Mouse (Mus musculus) limb, embryonic 11.5 days (tissue): ENCODE data around the gene Zfp871. TPM values are rescaled to one million over a fixed set of nuclear protein-coding genes. Genes with fewer than 3 reads are reported as not detected.
"Not testable (repeated sequence)": the region's sequence is repeated elsewhere in the genome, so short reads cannot be mapped to it uniquely, and the experiment has no call there.

Source experiments
- ATAC-seq: fragments of 200-750 bp; cut with Nextera tagmentation; 2 replicates; pipeline ENCODE4 v1.8.0; 2017; ENCODE audit warnings: low read depth; ENCODE audit not compliant: insufficient number of reproducible peaks, low FRiP score, low TSS enrichment
- DNase-seq: peaks from one replicate; pipeline ENCODE4 v3.0.0-alpha.2; 2015; ENCODE audit warnings: low spot score
- H3K27ac ChIP-seq: fragments of 300-500 bp; sonication (generic); replicated peaks from 2 replicates; pipeline ENCODE4 v1.5.1; 2014; ENCODE audit warnings: low read depth, mild to moderate bottlenecking, low read length
- H3K27me3 ChIP-seq: fragments of 300-500 bp; sonication (generic); 2 replicates; pipeline ENCODE4 v1.6.1; 2014; ENCODE audit warnings: mild to moderate bottlenecking, low read length, mixed read lengths; ENCODE audit not compliant: control insufficient read depth, insufficient read depth
- H3K36me3 ChIP-seq: fragments of 300-500 bp; sonication (generic); 2 replicates; pipeline ENCODE4 v1.6.1; 2014; ENCODE audit warnings: mild to moderate bottlenecking, low read length, moderate library complexity, mixed read lengths; ENCODE audit not compliant: control insufficient read depth, insufficient read depth
- H3K4me1 ChIP-seq: fragments of 300-500 bp; sonication (generic); 2 replicates; pipeline ENCODE4 v1.6.1; 2014; ENCODE audit warnings: low read length, mixed read lengths; ENCODE audit not compliant: control insufficient read depth, insufficient read depth
- H3K4me2 ChIP-seq: fragments of 300-500 bp; sonication (generic); 2 replicates; pipeline ENCODE4 v1.6.1; 2014; ENCODE audit warnings: low read depth, mild to moderate bottlenecking, moderate library complexity; ENCODE audit not compliant: severe bottlenecking
- H3K4me3 ChIP-seq: fragments of 300-500 bp; sonication (generic); 2 replicates; pipeline ENCODE4 v1.5.1; 2014; ENCODE audit warnings: low read depth, low read length
- H3K9ac ChIP-seq: fragments of 300-500 bp; sonication (generic); 2 replicates; pipeline ENCODE4 v1.6.1; 2014; ENCODE audit warnings: mild to moderate bottlenecking, low read length
- H3K9me3 ChIP-seq: fragments of 300-500 bp; sonication (generic); 2 replicates; pipeline ENCODE4 v1.6.1; 2016; ENCODE audit warnings: low read length; ENCODE audit not compliant: control insufficient read depth
- WGBS: fragments of 180-500 bp; shearing (Covaris S2); extraction: QIAGEN DNeasy Blood & Tissue Kit; methylation state at CpG from one replicate; pipeline ENCODE4 v1.1.7; 2014; 5-methylcytosine and 5-hydroxymethylcytosine counted together
- polyA plus RNA-seq: library from polyadenylated mRNA; unstranded; fragments of >200 nt; fragmentation: Nextera tagmentation; extraction: Ambion mirVana; gene quantifications from 2 replicates; pipeline ENCODE4 v1.2.1, GENCODE M21; 2014

The Zfp871 gene
- polyA plus RNA-seq, 1 experiment from 2014 or later, result 48.2 TPM

DNA sequence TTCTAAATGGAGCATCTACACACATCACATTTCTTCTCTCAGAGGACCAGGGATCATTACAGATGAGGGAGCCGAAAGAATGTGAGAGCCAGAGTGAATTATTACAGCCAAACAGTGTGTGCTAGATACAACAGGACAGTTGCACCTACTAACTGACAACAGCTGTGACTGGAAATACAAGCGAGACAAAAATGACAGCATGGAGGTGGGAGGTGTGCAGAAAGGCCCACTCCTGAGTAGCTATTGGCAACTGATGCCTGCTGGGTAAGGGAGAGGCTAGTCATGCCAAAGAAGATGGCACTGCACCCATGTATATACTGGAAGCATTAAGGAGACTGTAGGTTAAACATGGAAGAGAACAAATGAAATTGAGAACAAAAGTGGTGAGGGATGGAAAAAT, 21.7 kb downstream of the Zfp871 start:
- Histone ChIP-seq H3K9me3 (no peaks in the 10 kb centered on the region; the same call in 1 of the 2 replicates), H3K27me3 (no peaks in the 10 kb centered on the region), H3K27ac (no peak overlapping the region), H3K4me3 (no peak overlapping the region), H3K9ac (no peak overlapping the region), H3K36me3 (peaks cover 27% of the 10 kb centered on the region), H3K4me1 (no peaks in the 10 kb centered on the region), H3K4me2 (no peak overlapping the region)
- no peak for DNase-seq
- ATAC-seq, result no peak
- WGBS, result 96% methylated on average over 2 of the region's 2 CpGs

DNA sequence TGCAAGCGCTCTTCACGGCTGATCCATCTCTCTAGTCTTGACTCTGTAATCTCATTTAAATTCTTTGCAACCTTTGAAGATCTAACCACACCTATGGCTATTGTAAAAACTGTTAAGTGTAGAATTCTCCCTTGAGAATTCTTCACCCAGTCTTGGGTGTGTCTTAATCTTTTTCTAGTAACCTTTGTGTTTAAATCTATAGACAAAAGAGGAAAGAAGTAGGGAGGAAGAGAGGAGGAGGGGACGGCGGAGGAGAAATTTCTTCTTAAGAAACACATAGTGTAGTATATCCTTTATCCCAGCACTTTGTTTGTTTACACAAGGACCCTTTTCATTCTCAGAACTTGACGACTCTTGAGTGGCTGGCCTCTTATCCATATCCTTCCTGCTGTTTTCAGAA, 30.8 kb downstream of the Zfp871 start:
- Histone ChIP-seq H3K9me3 (no peaks in the 10 kb centered on the region), H3K27me3 (no peaks in the 10 kb centered on the region), H3K4me2 (no peak overlapping the region), H3K9ac (no peak overlapping the region), H3K27ac (no peak overlapping the region), H3K36me3 (no peaks in the 10 kb centered on the region), H3K4me3 (no peak overlapping the region), H3K4me1 (no peaks in the 10 kb centered on the region)
- no peak for ATAC-seq
- DNase-seq, result no peak
- 74% methylated on average over 5 of the region's 5 CpGs for WGBS

DNA sequence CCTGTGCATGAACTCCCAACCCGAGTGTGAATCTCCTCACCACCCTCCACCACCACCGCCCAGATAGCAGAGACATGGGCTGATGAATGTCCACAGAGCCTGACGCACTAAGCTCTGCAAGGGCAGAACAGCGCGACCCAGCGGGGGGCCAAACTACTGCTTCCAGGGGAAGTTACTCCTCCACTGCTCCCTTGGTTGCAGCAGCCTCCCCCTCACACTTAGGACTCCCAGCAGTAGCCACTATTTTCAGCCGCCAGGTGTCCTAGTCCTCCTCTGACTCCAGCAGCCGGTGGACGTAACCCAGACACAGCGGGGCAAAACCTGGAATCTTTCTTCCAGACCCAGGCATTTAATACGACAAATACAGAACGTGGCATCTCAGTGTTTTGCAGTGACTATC, 34.5 kb downstream of the Zfp871 start:
- no peaks in the 10 kb centered on the region for H3K36me3 ChIP-seq
- no peaks in the 10 kb centered on the region for H3K4me1 ChIP-seq
- no peak overlapping the region for H3K4me3 ChIP-seq
- H3K27me3 ChIP-seq, result no peaks in the 10 kb centered on the region
- ATAC-seq, result no peak
- no peaks in the 10 kb centered on the region for H3K9me3 ChIP-seq
- H3K9ac ChIP-seq, result no peak overlapping the region
- 17% methylated on average over 12 of the region's 12 CpGs for WGBS
- H3K27ac ChIP-seq, result no peak overlapping the region
- peak; percentile 32 for DNase-seq
- no peak overlapping the region for H3K4me2 ChIP-seq

DNA sequence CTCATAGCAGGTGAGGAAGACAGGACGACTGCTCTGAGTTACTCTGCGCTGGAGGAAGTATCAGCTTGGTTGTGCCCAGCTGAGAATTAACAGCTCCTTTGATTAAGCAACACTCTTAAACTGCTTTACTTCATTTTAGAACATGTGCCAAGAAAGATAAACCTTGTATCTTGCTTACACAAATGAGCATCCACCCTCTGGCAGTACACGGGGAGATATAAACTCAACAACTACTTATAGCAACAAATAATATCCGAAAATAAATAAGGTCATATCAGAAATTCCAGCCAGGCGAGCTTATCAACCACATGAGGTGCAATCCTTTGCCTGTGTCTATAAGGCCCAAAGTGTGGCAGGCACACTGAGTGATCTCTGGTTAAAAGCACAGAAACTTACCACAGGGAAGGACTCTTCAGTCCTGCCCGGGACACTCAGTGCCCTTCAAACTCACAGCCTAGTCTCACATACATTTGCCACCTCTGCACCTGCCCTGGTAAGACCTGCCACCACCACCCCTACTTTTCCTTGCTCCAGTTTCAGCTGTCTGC, 35.2 kb downstream of the Zfp871 start:
- no peak overlapping the region for H3K9ac ChIP-seq
- no peaks in the 10 kb centered on the region for H3K9me3 ChIP-seq
- 76% methylated on average over 6 of the region's 6 CpGs for WGBS
- ATAC-seq (no peak), DNase-seq (no peak)
- no peak overlapping the region for H3K27ac ChIP-seq
- H3K4me3 ChIP-seq, result no peak overlapping the region
- no peaks in the 10 kb centered on the region for H3K4me1 ChIP-seq
- no peak overlapping the region for H3K4me2 ChIP-seq
- H3K36me3 ChIP-seq, result no peaks in the 10 kb centered on the region
- no peaks in the 10 kb centered on the region for H3K27me3 ChIP-seq

DNA sequence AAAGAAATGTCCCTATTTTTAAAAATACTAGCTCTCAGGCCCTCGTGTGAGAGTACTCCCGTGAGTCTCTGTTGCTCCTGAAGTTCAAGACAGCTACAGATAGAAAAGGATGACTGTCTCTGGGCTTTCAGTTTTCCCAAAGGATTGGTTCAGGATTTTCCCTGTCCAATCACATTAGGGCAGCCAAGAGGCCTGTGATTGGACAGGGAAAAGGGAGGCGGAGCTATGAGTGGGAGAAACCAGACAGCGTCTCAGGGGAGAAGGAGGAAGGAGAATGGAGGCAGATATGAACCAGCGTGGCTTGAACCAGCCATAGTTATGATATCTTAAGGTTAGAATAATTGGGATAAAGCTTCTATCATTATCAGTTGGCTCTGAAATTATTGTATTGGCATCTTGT, 37.5 kb downstream of the Zfp871 start:
- H3K9ac ChIP-seq, result no peak overlapping the region
- ATAC-seq (no peak), DNase-seq (no peak)
- H3K4me1 ChIP-seq, result no peaks in the 10 kb centered on the region
- no peak overlapping the region for H3K4me3 ChIP-seq
- no peak overlapping the region for H3K27ac ChIP-seq
- no peaks in the 10 kb centered on the region for H3K9me3 ChIP-seq
- H3K27me3 ChIP-seq, result no peaks in the 10 kb centered on the region
- 46% methylated on average over 5 of the region's 5 CpGs for WGBS
- no peaks in the 10 kb centered on the region for H3K36me3 ChIP-seq
- H3K4me2 ChIP-seq, result no peak overlapping the region

DNA sequence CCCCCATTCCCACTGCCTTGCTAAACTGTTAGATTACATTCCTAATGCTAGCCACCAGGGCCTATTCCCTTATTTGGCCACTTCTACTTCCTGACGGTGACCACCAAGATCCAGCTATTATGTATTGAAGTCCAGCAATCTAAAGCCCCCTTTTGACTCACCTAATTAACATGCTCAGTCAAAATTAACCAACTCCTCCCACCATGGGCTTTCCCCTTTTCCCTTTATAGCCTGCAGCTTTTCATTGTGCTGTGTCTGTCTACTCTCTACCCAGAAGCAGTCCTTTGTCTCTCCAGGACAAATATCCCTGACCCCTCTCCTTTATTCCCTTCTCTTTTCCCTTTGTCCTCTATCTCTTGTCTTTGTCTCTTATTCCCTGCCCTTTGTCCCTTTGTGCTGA, 47.0 kb downstream of the Zfp871 start:
- Histone ChIP-seq H3K27ac (no peak overlapping the region), H3K36me3 (no peaks in the 10 kb centered on the region), H3K4me1 (no peaks in the 10 kb centered on the region), H3K9me3 (no peaks in the 10 kb centered on the region), H3K27me3 (no peaks in the 10 kb centered on the region), H3K4me2 (no peak overlapping the region), H3K9ac (no peak overlapping the region), H3K4me3 (no peak overlapping the region)
- WGBS, result 25% methylated on average over 1 of the region's 1 CpGs
- DNase-seq (no peak), ATAC-seq (no peak)

DNA sequence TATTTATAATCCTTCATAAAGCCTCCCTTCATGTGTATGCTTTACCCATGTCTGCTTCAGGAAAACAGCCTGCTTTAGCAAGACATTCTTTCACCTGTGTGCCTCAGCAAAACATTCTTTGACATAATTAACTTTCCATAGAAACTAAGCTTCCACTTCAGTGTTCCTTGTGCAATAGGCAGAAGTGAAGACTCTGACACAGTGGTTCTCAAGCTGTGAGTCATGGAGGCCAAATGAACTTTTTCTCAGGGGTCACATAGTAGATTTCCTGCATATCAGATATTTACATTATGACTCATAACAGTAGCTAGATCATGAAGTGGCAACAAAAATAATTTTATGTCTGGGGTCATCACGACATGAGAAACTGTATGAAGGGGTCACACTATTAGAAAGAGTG, 49.7 kb downstream of the Zfp871 start:
- Histone ChIP-seq H3K4me2 (no peak overlapping the region), H3K36me3 (no peaks in the 10 kb centered on the region), H3K9me3 (no peaks in the 10 kb centered on the region), H3K4me1 (no peaks in the 10 kb centered on the region), H3K9ac (no peak overlapping the region), H3K27me3 (no peaks in the 10 kb centered on the region), H3K4me3 (no peak overlapping the region), H3K27ac (no peak overlapping the region)
- no peak for ATAC-seq
- 89% methylated on average over 1 of the region's 1 CpGs for WGBS
- no peak for DNase-seq

DNA sequence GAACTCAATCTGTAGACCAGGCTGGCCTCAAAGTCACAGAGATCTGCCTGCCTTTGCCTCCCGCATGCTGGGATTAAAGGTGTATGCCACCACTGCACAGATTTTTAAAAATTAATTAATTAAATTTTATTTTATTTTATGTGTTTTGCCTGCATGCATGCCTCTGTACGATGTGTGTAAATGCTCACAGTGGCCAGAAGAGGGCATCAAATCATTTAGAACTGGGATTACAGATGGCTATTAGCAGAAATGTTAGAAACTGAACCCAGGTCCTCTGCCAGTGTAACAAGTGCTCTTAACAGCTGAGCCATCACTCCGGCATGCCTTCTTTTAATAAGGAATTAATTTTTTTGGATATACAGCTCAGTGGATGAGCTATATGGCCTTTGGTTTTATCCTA, 59.1 kb downstream of the Zfp871 start:
- H3K36me3 ChIP-seq, result no peaks in the 10 kb centered on the region
- H3K4me1 ChIP-seq, result no peaks in the 10 kb centered on the region
- no peaks in the 10 kb centered on the region for H3K9me3 ChIP-seq
- no peak overlapping the region for H3K4me2 ChIP-seq
- ATAC-seq (no peak), DNase-seq (no peak)
- no peak overlapping the region for H3K4me3 ChIP-seq
- H3K27me3 ChIP-seq, result no peaks in the 10 kb centered on the region
- no peak overlapping the region for H3K27ac ChIP-seq
- H3K9ac ChIP-seq, result no peak overlapping the region
- WGBS, result 77% methylated on average over 3 of the region's 3 CpGs

DNA sequence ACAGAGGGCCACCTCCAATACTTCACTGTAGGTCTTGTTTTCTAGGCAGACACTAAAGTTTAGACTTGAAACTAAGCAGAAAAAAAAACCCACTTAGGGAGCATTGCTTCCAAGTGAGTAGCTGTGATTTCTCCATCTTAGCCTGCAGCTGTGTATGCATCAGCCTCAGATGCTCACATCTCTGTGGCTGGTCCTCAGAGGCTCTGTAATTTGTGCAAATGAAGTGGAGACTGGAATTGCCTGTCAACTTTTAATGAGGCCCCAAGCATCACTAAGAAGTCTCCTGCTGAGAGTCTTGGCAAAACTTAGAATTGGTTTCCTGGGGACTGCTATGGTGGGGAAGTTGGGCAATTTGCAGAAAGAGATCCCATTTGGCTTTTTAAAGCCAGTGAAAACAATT, 61.7 kb downstream of the Zfp871 start:
- H3K27ac ChIP-seq, H3K9ac ChIP-seq, H3K27me3 ChIP-seq, H3K9me3 ChIP-seq, ATAC-seq, H3K36me3 ChIP-seq, H3K4me2 ChIP-seq, H3K4me3 ChIP-seq, H3K4me1 ChIP-seq, DNase-seq: not testable (repeated sequence)
